Mouse (Mus musculus) myocyte (in vitro differentiated cells): ENCODE results near the gene Gm20388.

Experiments used
- CEBPB ChIP-seq: IDR thresholded peaks from 2 replicates; pipeline ENCODE4 v1.6.1; 2011; ENCODE audit warnings: mild to moderate bottlenecking, moderate library complexity; ENCODE audit not compliant: poor library complexity, insufficient read depth, severe bottlenecking
- E2F4 ChIP-seq: IDR thresholded peaks from one replicate; pipeline ENCODE4 v1.6.1; 2011; ENCODE audit warnings: mild to moderate bottlenecking, control low read depth, moderate library complexity; ENCODE audit not compliant: insufficient read depth
- MYOG ChIP-seq, 3 experiments: IDR thresholded peaks; one replicate each; pipeline ENCODE4 v1.6.1; 2011; ENCODE audit warnings: control low read depth in 2 of 3, low read depth in 2 of 3, mild to moderate bottlenecking in 2 of 3; ENCODE audit not compliant: insufficient read length in 2 of 3, control insufficient read depth in 1 of 3, insufficient read depth in 1 of 3
- POLR2A ChIP-seq: IDR thresholded peaks from one replicate; pipeline ENCODE4 v1.6.1; 2011; ENCODE audit warnings: low read depth, mild to moderate bottlenecking, control low read depth, moderate library complexity; ENCODE audit not compliant: insufficient read length
- POLR2AphosphoS2 ChIP-seq: IDR thresholded peaks from one replicate; pipeline ENCODE4 v1.6.1; 2011; ENCODE audit warnings: low read depth, control low read depth; ENCODE audit not compliant: insufficient read length
- TCF12 ChIP-seq: IDR thresholded peaks from one replicate; pipeline ENCODE4 v1.6.1; 2011; ENCODE audit warnings: mild to moderate bottlenecking, control low read depth; ENCODE audit not compliant: poor library complexity, insufficient read depth, severe bottlenecking
- USF1 ChIP-seq: IDR thresholded peaks from one replicate; pipeline ENCODE4 v1.6.1; 2011; ENCODE audit warnings: low read depth, mild to moderate bottlenecking, control low read depth, moderate library complexity

GRCm38 (mm10) chr8:121195970-121196369, 1285.3 kb downstream of the Gm20388 start:
- TF ChIP-seq USF1 (no peak), MYOG (IDR thresholded peaks at IDR 0.05; ENCODE audit: control insufficient read depth in 1 of 3, insufficient read depth in 1 of 3, insufficient read length in 2 of 3, low read depth in 2 of 3) (no peak), POLR2A (no peak), E2F4 (no peak), CEBPB (no peak), POLR2AphosphoS2 (no peak), TCF12 (no peak)
